In the genomic region with DNA sequence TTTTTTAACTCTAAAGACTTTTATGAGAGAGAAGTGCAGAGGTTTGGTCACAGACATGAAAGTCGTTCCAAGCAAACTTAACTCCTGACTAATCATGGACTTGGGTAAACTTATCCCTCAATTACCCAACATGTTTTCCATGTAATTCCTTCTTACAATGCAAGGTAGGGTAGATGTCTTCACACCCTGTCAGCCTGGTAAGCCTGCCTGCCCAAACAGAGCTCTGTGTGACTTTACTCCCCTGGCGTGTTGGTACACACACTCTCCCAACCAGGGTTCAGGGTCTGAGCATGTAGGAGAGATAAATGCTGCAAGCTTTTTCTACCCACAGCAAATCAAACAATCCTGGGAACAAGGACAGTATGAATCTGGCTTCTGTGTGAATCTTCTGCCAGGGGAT, we compare ENCODE assay signal across 21 mouse cellular contexts.
DNase-seq lines count a peak whose midpoint lies in the region; ATAC-seq lines count a peak whose summit lies in the region.
"Had no signal": no experiment of that assay in that cellular context is flagged by ENCODE, and none has a peak within 500 bp of the region (broad histone marks: within the 10 kb centered on the region; RNA-seq: fewer than 3 reads in every experiment).

No protein-coding gene starts in this region.

- 80% methylated on average over 2 of the region's 2 CpGs for WGBS in embryonic facial prominence, embryonic 13.5 days
- 90% methylated on average over 2 of the region's 2 CpGs for WGBS in embryonic facial prominence, embryonic 10.5 days
- WGBS in stomach, embryonic 16.5 days = 65% methylated on average over 2 of the region's 2 CpGs

- no peak overlapping the region for H3K4me3 ChIP-seq in embryonic facial prominence, embryonic 13.5 days
- H3K4me3 ChIP-seq in embryonic facial prominence, embryonic 10.5 days = no peak overlapping the region
- no peak overlapping the region for H3K4me3 ChIP-seq in stomach, embryonic 16.5 days (replicated peaks; ENCODE audit: low read length)
- H3K4me3 ChIP-seq: gastrocnemius, adult 2 months; hindbrain, embryonic 12.5 days; hindbrain, embryonic 15.5 days; intestine, embryonic 15.5 days had no signal

- no peaks in the 10 kb centered on the region for H3K36me3 ChIP-seq in embryonic facial prominence, embryonic 13.5 days
- no peaks in the 10 kb centered on the region for H3K36me3 ChIP-seq in embryonic facial prominence, embryonic 10.5 days (replicated peaks)
- H3K36me3 ChIP-seq in stomach, embryonic 16.5 days (ENCODE audit: control insufficient read depth, insufficient read depth, low read length) = no peaks in the 10 kb centered on the region
- H3K36me3 ChIP-seq: hindbrain, embryonic 12.5 days; hindbrain, embryonic 15.5 days; intestine, embryonic 15.5 days had no signal

- no peak overlapping the region for H3K9ac ChIP-seq in embryonic facial prominence, embryonic 13.5 days
- no peak overlapping the region for H3K9ac ChIP-seq in stomach, embryonic 16.5 days (ENCODE audit: low read length)
- H3K9ac ChIP-seq: forebrain, postnatal 0 days; hindbrain, embryonic 12.5 days; hindbrain, embryonic 15.5 days; intestine, embryonic 15.5 days had no signal

- H3K4me2 ChIP-seq in embryonic facial prominence, embryonic 13.5 days = no peak overlapping the region
- no peak overlapping the region for H3K4me2 ChIP-seq in stomach, embryonic 16.5 days (ENCODE audit: low read depth, low read length)
- H3K4me2 ChIP-seq: heart, embryonic 11.5 days; hindbrain, embryonic 12.5 days; hindbrain, embryonic 15.5 days; intestine, embryonic 15.5 days had no signal

- DNase-seq in embryonic facial prominence, embryonic 10.5 days (ENCODE audit: low spot score) = no peak
- peak; percentile 97 for DNase-seq in fat pad, adult 2 months (ENCODE audit: extremely low read depth, low read depth, low spot score)
- no peak for DNase-seq in T-cell, adult 2 months (ENCODE audit: low spot score)
- DNase-seq in spleen, postnatal 14 days (ENCODE audit: low spot score in 2 of 2) = no peak
- DNase-seq: adrenal gland, postnatal 25 days; cerebellum, adult 11-12 months; cerebellum, adult 8-10 months; cerebellum, postnatal 10 days; cerebellum, postnatal 36 days; embryo, embryonic 11 days; forebrain, postnatal 0 days; gastrocnemius, adult 2 months; gastrocnemius, postnatal 14 days; kidney, adult 11 months had no signal

- no peak for ATAC-seq in embryonic facial prominence, embryonic 13.5 days (ENCODE audit: insufficient number of reproducible peaks, insufficient read depth, low FRiP score, low TSS enrichment, low read depth)
- peak; percentile 74; the same call in 1 of the 2 replicates for ATAC-seq in stomach, embryonic 16.5 days (ENCODE audit: insufficient read depth, low FRiP score)
- ATAC-seq: forebrain, embryonic 14.5 days; forebrain, postnatal 0 days; intestine, embryonic 15.5 days had no signal

- no peaks in the 10 kb centered on the region for H3K27me3 ChIP-seq in embryonic facial prominence, embryonic 13.5 days
- H3K27me3 ChIP-seq in embryonic facial prominence, embryonic 10.5 days (replicated peaks; ENCODE audit: low read depth, poor library complexity, severe bottlenecking) = no peaks in the 10 kb centered on the region
- no peaks in the 10 kb centered on the region for H3K27me3 ChIP-seq in stomach, embryonic 16.5 days (ENCODE audit: control insufficient read depth, insufficient read depth, low read length)
- H3K27me3 ChIP-seq: hindbrain, embryonic 12.5 days; hindbrain, embryonic 15.5 days; intestine, embryonic 15.5 days had no signal

- H3K9me3 ChIP-seq in embryonic facial prominence, embryonic 13.5 days = no peaks in the 10 kb centered on the region
- no peaks in the 10 kb centered on the region for H3K9me3 ChIP-seq in embryonic facial prominence, embryonic 10.5 days
- no peaks in the 10 kb centered on the region for H3K9me3 ChIP-seq in stomach, embryonic 16.5 days (replicated peaks; ENCODE audit: control insufficient read depth, low read length)
- H3K9me3 ChIP-seq: hindbrain, embryonic 12.5 days; hindbrain, embryonic 15.5 days; intestine, embryonic 15.5 days had no signal

- H3K4me1 ChIP-seq in embryonic facial prominence, embryonic 13.5 days = peaks cover 16% of the 10 kb centered on the region
- H3K4me1 ChIP-seq in embryonic facial prominence, embryonic 10.5 days = peaks cover 5% of the 10 kb centered on the region
- H3K4me1 ChIP-seq in stomach, embryonic 16.5 days (ENCODE audit: control insufficient read depth, insufficient read depth, low read length) = no peaks in the 10 kb centered on the region; the same call in 1 of the 2 replicates
- H3K4me1 ChIP-seq: hindbrain, embryonic 12.5 days; hindbrain, embryonic 15.5 days had no signal

- peak overlapping the region; percentile 45; the same call in 1 of the 2 replicates for H3K27ac ChIP-seq in embryonic facial prominence, embryonic 13.5 days
- no peak overlapping the region for H3K27ac ChIP-seq in embryonic facial prominence, embryonic 10.5 days (replicated peaks)
- peak overlapping the region; percentile 61 for H3K27ac ChIP-seq in stomach, embryonic 16.5 days (ENCODE audit: low read length)
- H3K27ac ChIP-seq: gastrocnemius, adult 2 months; hindbrain, embryonic 12.5 days; hindbrain, embryonic 15.5 days; intestine, embryonic 15.5 days had no signal
